In genomic region chr9:69899371-69899770, GRCm38 (mm10) we compare ENCODE assay signal across 8 mouse cellular contexts.
A peak's percentile ranks its signal among the peaks of the same experiment; 100 is the strongest.
DNase-seq lines count a peak whose midpoint lies in the region; ATAC-seq lines count a peak whose summit lies in the region.

No protein-coding gene starts in this region.

- no peak overlapping the region for H3K9ac ChIP-seq in embryonic facial prominence, embryonic 11.5 days (replicated peaks; ENCODE audit: low read length)

- ATAC-seq in embryonic facial prominence, embryonic 11.5 days (replicated peaks; ENCODE audit: insufficient number of reproducible peaks, low FRiP score, low TSS enrichment, low read depth) = no peak

- DNase-seq in kidney, postnatal 10 days = peak; percentile 54
- DNase-seq in kidney, adult 18-20 months = no peak
- peak; percentile 22 for DNase-seq in Muller cell, postnatal 12 days (ENCODE audit: inconsistent ontology term)
- peak; percentile 73 for DNase-seq in embryonic facial prominence, embryonic 11.5 days (ENCODE audit: low spot score)
- DNase-seq in layer of hippocampus, postnatal 14 days (ENCODE audit: low spot score in 2 of 2) = peak; percentile 25 to 40
- DNase-seq in retina, embryonic 14.5 days (ENCODE audit: low spot score) = peak; percentile 67
- DNase-seq in ovary, postnatal 14 days (ENCODE audit: low spot score) = no peak
- DNase-seq in lung, postnatal 36 days = no peak

- no peak overlapping the region for H3K4me2 ChIP-seq in embryonic facial prominence, embryonic 11.5 days (ENCODE audit: low read depth, low read length)

- no peaks in the 10 kb centered on the region for H3K4me1 ChIP-seq in embryonic facial prominence, embryonic 11.5 days (ENCODE audit: control insufficient read depth, insufficient read depth, low read length)

- no peaks in the 10 kb centered on the region for H3K27me3 ChIP-seq in embryonic facial prominence, embryonic 11.5 days (ENCODE audit: control insufficient read depth, insufficient read depth, low read length)

- no peak overlapping the region for H3K4me3 ChIP-seq in embryonic facial prominence, embryonic 11.5 days (ENCODE audit: low read depth, low read length)

- H3K9me3 ChIP-seq in embryonic facial prominence, embryonic 11.5 days (replicated peaks; ENCODE audit: control insufficient read depth, low read length) = no peaks in the 10 kb centered on the region

- H3K27ac ChIP-seq in embryonic facial prominence, embryonic 11.5 days (replicated peaks; ENCODE audit: low read depth, low read length) = no peak overlapping the region

- H3K36me3 ChIP-seq in embryonic facial prominence, embryonic 11.5 days (replicated peaks; ENCODE audit: control insufficient read depth, insufficient read depth, low read depth, low read length) = no peaks in the 10 kb centered on the region

- 29% methylated on average over 11 of the region's 11 CpGs for WGBS in embryonic facial prominence, embryonic 11.5 days

Comparison
In these comparisons a context has a peak if more than half of its experiments do, and no peak if none do; other contexts are left out.
1. DNase-seq: peak in kidney, postnatal 10 days (single experiment), Muller cell, postnatal 12 days (single experiment), embryonic facial prominence, embryonic 11.5 days (single experiment), layer of hippocampus, postnatal 14 days (2 of 2) and retina, embryonic 14.5 days (single experiment); none in kidney, adult 18-20 months (single experiment), ovary, postnatal 14 days (single experiment) and lung, postnatal 36 days (single experiment).